Mouse (Mus musculus): ENCODE data around the gene Fam83e. TPM values are rescaled to one million over a fixed set of nuclear protein-coding genes. Genes with fewer than 3 reads are reported as not detected.

The Fam83e gene
- total RNA-seq, 2 experiments from 2014 or later = 0.10 TPM; not detected in 1

GRCm38 (mm10) chr7:45775237-45775636 lies 54.2 kb downstream of the Fam83e start:
- DNase-seq = no peak
- intact Hi-C loops (cut with DNase I) = no loop called here

Other genes starting within 250 kb of the Fam83e start
- gene Tulp2, start 239.3 kb upstream of the Fam83e start, total RNA-seq (2021) = under 1 TPM in 1 of 2 experiments, not detected in 1; 0.39 TPM
- gene Gm45808, start 234.4 kb upstream of the Fam83e start, total RNA-seq (2021) = 1 to 10 TPM; 6.1 to 6.6 TPM
- gene Dhdh, start 232.4 kb upstream of the Fam83e start, total RNA-seq (2021) = 10 to 100 TPM; 11.4 to 12.8 TPM
- gene Nucb1, start 210.8 kb upstream of the Fam83e start, total RNA-seq (2021) = 10 to 100 TPM; 48.6 to 65.4 TPM
- gene Ppp1r15a, start 194.9 kb upstream of the Fam83e start, total RNA-seq (2021) = 10 to 100 TPM; 22.9 to 25.3 TPM
- 1 to 10 TPM; 3.0 to 4.8 TPM for gene Plekha4, start 194.9 kb upstream of the Fam83e start, total RNA-seq (2021)
- 1 to 10 TPM; 1.9 to 2.8 TPM for gene Hsd17b14, start 166.3 kb upstream of the Fam83e start, total RNA-seq (2021)
- gene Bcat2, start 151.1 kb upstream of the Fam83e start, total RNA-seq (2021) = 10 to 100 TPM; 55.7 to 86.8 TPM
- not detected for gene Fgf21, start 105.7 kb upstream of the Fam83e start, total RNA-seq (2021)
- gene Fut1, start 103.9 kb upstream of the Fam83e start, total RNA-seq (2021) = not detected
- not detected for gene Izumo1, start 99.4 kb upstream of the Fam83e start, total RNA-seq (2021)
- gene Rasip1, start 93.7 kb upstream of the Fam83e start, total RNA-seq (2021) = 1 to 10 TPM; 6.9 to 7.0 TPM
- 10 to 100 TPM; 45.7 to 49.7 TPM for gene Mamstr, start 81.2 kb upstream of the Fam83e start, total RNA-seq (2021)
- gene Fut2, start 54.8 kb upstream of the Fam83e start, total RNA-seq (2021) = 1 to 10 TPM in 1 of 2 experiments, under 1 TPM in 1; 0.51 to 1.2 TPM
- gene Ntn5, start 37.2 kb upstream of the Fam83e start, total RNA-seq (2021) = under 1 TPM; 0.52 to 0.69 TPM
- under 1 TPM; 0.12 to 0.26 TPM for gene Sec1, start 26.8 kb upstream of the Fam83e start, total RNA-seq (2021)
- 1 to 10 TPM; 7.7 to 9.5 TPM for gene Car11, start 21.4 kb upstream of the Fam83e start, total RNA-seq (2021)
- 100 to 1,000 TPM in 1 of 2 experiments, 10 to 100 TPM in 1; 52.8 to 118 TPM for gene Dbp, start 16.1 kb upstream of the Fam83e start, total RNA-seq (2021)
- 100 to 1,000 TPM; 396 to 453 TPM for gene Rpl18, start 5.8 kb upstream of the Fam83e start, total RNA-seq (2021)
- 10 to 100 TPM; 12.2 to 12.7 TPM for gene Sphk2, start 3.2 kb upstream of the Fam83e start, total RNA-seq (2021)
- gene Spaca4, start 4.6 kb downstream of the Fam83e start, total RNA-seq (2021) = not detected
- not detected for gene Lmtk3, start 62.5 kb downstream of the Fam83e start, total RNA-seq (2021)
- gene Sult2b1, start 63.5 kb downstream of the Fam83e start, total RNA-seq (2021) = not detected
- gene Cyth2, start 93.4 kb downstream of the Fam83e start, total RNA-seq (2021) = 10 to 100 TPM; 32.6 to 33.4 TPM
- under 1 TPM; 0.15 to 0.27 TPM for gene Kcnj14, start 103.6 kb downstream of the Fam83e start, total RNA-seq (2021)
- gene Grwd1, start 109.7 kb downstream of the Fam83e start, total RNA-seq (2021) = 10 to 100 TPM; 11.8 to 14.5 TPM
- gene Kdelr1, start 151.6 kb downstream of the Fam83e start, total RNA-seq (2021) = 10 to 100 TPM; 52.8 to 56.7 TPM
- gene Grin2d, start 157.2 kb downstream of the Fam83e start, total RNA-seq (2021) = under 1 TPM; 0.22 to 0.23 TPM
- not detected for gene Syngr4, start 175.5 kb downstream of the Fam83e start, total RNA-seq (2021)
- gene Tmem143, start 175.7 kb downstream of the Fam83e start, total RNA-seq (2021) = 10 to 100 TPM; 54.4 to 59.5 TPM
- gene Emp3, start 200.2 kb downstream of the Fam83e start, total RNA-seq (2021) = 10 to 100 TPM; 10.9 to 11.2 TPM
- gene Ccdc114, start 202.9 kb downstream of the Fam83e start, total RNA-seq (2021) = under 1 TPM; 0.28 to 0.42 TPM

Data from gastrocnemius, postnatal 36 days (tissue).